Mouse (Mus musculus): Measurements from ENCODE around the gene Pou5f1. TPM values are rescaled to one million over a fixed set of nuclear protein-coding genes. Genes with fewer than 3 reads are reported as not detected.
"Not testable (repeated sequence)": the region's sequence is repeated elsewhere in the genome, so short reads cannot be mapped to it uniquely, and the experiment has no call there.

Gene Pou5f1
- polyA plus RNA-seq, 1 experiment from 2014 or later: 0.09 TPM

GRCm38 (mm10) chr17:35502226-35502625 is 3.6 kb upstream of the Pou5f1 start:
- Histone ChIP-seq H3K4me1 (peaks cover 7% of the 10 kb centered on the region; the same call in 1 of the 2 replicates), H3K27me3 (ENCODE audit: insufficient read depth, poor library complexity, severe bottlenecking) (peaks cover 46% of the 10 kb centered on the region), H3K9me3 (no peaks in the 10 kb centered on the region), H3K27ac (no peak overlapping the region), H3K36me3 (no peaks in the 10 kb centered on the region), H3K4me3 (no peak overlapping the region)
- WGBS: 5% methylated on average over 6 of the region's 6 CpGs
- DNase-seq (ENCODE audit: low spot score): no peak

- Histone ChIP-seq H3K27ac (no peak overlapping the region), H3K27me3 (ENCODE audit: insufficient read depth, poor library complexity, severe bottlenecking) (peaks cover 52% of the 10 kb centered on the region), H3K9me3 (no peaks in the 10 kb centered on the region), H3K4me3 (no peak overlapping the region), H3K4me1 (peaks cover 7% of the 10 kb centered on the region; the same call in 1 of the 2 replicates), H3K36me3 (no peaks in the 10 kb centered on the region)
- WGBS: 38% methylated on average over 5 of the region's 5 CpGs
- DNase-seq (ENCODE audit: low spot score): no peak
Measured at GRCm38 (mm10) chr17:35502762-35503161, 3.1 kb upstream of the Pou5f1 start.

- Histone ChIP-seq H3K27me3 (ENCODE audit: insufficient read depth, poor library complexity, severe bottlenecking) (peaks cover 60% of the 10 kb centered on the region), H3K36me3 (no peaks in the 10 kb centered on the region), H3K9me3 (no peaks in the 10 kb centered on the region), H3K4me3 (no peak overlapping the region), H3K4me1 (peaks cover 7% of the 10 kb centered on the region; the same call in 1 of the 2 replicates), H3K27ac (no peak overlapping the region)
- no peak for DNase-seq (ENCODE audit: low spot score)
- 21% methylated on average over 5 of the region's 5 CpGs for WGBS
Measured at GRCm38 (mm10) chr17:35503849-35504248, 2.0 kb upstream of the Pou5f1 start.

- Histone ChIP-seq H3K27me3 (ENCODE audit: insufficient read depth, poor library complexity, severe bottlenecking) (peaks cover 70% of the 10 kb centered on the region), H3K27ac (no peak overlapping the region; the same call in 1 of the 2 replicates)
- 14% methylated on average over 8 of the region's 8 CpGs for WGBS
Measured at GRCm38 (mm10) chr17:35504628-35505481, 963 bp upstream of the Pou5f1 start.

GRCm38 (mm10) chr17:35506881-35507280 is 1.1 kb downstream of the Pou5f1 start:
- WGBS: 7% methylated on average over 10 of the region's 10 CpGs
- H3K9me3 ChIP-seq: no peaks in the 10 kb centered on the region
- H3K27me3 ChIP-seq (ENCODE audit: insufficient read depth, poor library complexity, severe bottlenecking): peaks cover 72% of the 10 kb centered on the region
- no peak overlapping the region for H3K27ac ChIP-seq
- no peaks in the 10 kb centered on the region for H3K36me3 ChIP-seq
- H3K4me1 ChIP-seq: peaks cover 10% of the 10 kb centered on the region
- no peak for DNase-seq (ENCODE audit: low spot score)
- no peak overlapping the region for H3K4me3 ChIP-seq

More at GRCm38 (mm10) chr17:35504628-35505481, 963 bp upstream of the Pou5f1 start:
- Histone ChIP-seq H3K36me3 (no peaks in the 10 kb centered on the region), H3K9me3 (no peaks in the 10 kb centered on the region), H3K4me3 (no peak overlapping the region), H3K4me1 (peaks cover 10% of the 10 kb centered on the region)
- no peak for DNase-seq (ENCODE audit: low spot score)

GRCm38 (mm10) chr17:35507556-35508260 is 1.9 kb downstream of the Pou5f1 start:
- WGBS: 14% methylated on average over 13 of the region's 13 CpGs
- peaks cover 10% of the 10 kb centered on the region for H3K4me1 ChIP-seq
- H3K27me3 ChIP-seq (ENCODE audit: insufficient read depth, poor library complexity, severe bottlenecking): peaks cover 66% of the 10 kb centered on the region
- no peak overlapping the region for H3K27ac ChIP-seq
- H3K4me3 ChIP-seq: no peak overlapping the region
- DNase-seq (ENCODE audit: low spot score): no peak
- peaks cover 5% of the 10 kb centered on the region; the same call in 1 of the 2 replicates for H3K36me3 ChIP-seq
- H3K9me3 ChIP-seq: no peaks in the 10 kb centered on the region

- H3K9me3 ChIP-seq; H3K36me3 ChIP-seq; H3K4me3 ChIP-seq; H3K27ac ChIP-seq; DNase-seq (ENCODE audit: low spot score): not testable (repeated sequence)
- H3K4me1 ChIP-seq: peaks cover 10% of the 10 kb centered on the region
- WGBS: 42% methylated on average over 5 of the region's 5 CpGs
- peaks cover 65% of the 10 kb centered on the region for H3K27me3 ChIP-seq (ENCODE audit: insufficient read depth, poor library complexity, severe bottlenecking)
Measured at GRCm38 (mm10) chr17:35508279-35508678, 2.5 kb downstream of the Pou5f1 start.

- peaks cover 14% of the 10 kb centered on the region; the same call in 1 of the 2 replicates for H3K36me3 ChIP-seq
- H3K9me3 ChIP-seq: no peaks in the 10 kb centered on the region
- 22% methylated on average over 8 of the region's 8 CpGs for WGBS
- H3K4me3 ChIP-seq: no peak overlapping the region
- peaks cover 55% of the 10 kb centered on the region for H3K27me3 ChIP-seq (ENCODE audit: insufficient read depth, poor library complexity, severe bottlenecking)
- H3K4me1 ChIP-seq: peaks cover 14% of the 10 kb centered on the region
- DNase-seq (ENCODE audit: low spot score): no peak
- no peak overlapping the region for H3K27ac ChIP-seq
Measured at GRCm38 (mm10) chr17:35509284-35509683, 3.5 kb downstream of the Pou5f1 start.

GRCm38 (mm10) chr17:35512916-35513626 is 7.3 kb downstream of the Pou5f1 start:
- H3K27me3 ChIP-seq (ENCODE audit: insufficient read depth, poor library complexity, severe bottlenecking): peaks cover 18% of the 10 kb centered on the region
- peaks cover 18% of the 10 kb centered on the region; the same call in 1 of the 2 replicates for H3K36me3 ChIP-seq
- peaks cover 33% of the 10 kb centered on the region for H3K4me1 ChIP-seq
- 91% methylated on average over 7 of the region's 7 CpGs for WGBS
- no peaks in the 10 kb centered on the region for H3K9me3 ChIP-seq
- DNase-seq (ENCODE audit: low spot score): no peak
- H3K27ac ChIP-seq: no peak overlapping the region
- H3K4me3 ChIP-seq: no peak overlapping the region

GRCm38 (mm10) chr17:35513886-35514285 is 8.1 kb downstream of the Pou5f1 start:
- no peak for DNase-seq (ENCODE audit: low spot score)

GRCm38 (mm10) chr17:35514756-35515155 is 8.9 kb downstream of the Pou5f1 start:
- Histone ChIP-seq H3K9me3 (no peaks in the 10 kb centered on the region), H3K36me3 (peaks cover 18% of the 10 kb centered on the region; the same call in 1 of the 2 replicates), H3K27ac (0 out of 2 replicates have a peak overlapping the region, but pooled peaks have one; percentile 10), H3K27me3 (ENCODE audit: insufficient read depth, poor library complexity, severe bottlenecking) (peaks cover 3% of the 10 kb centered on the region; the same call in 1 of the 2 replicates), H3K4me3 (peak overlapping the region; percentile 3; the same call in 1 of the 2 replicates), H3K4me1 (peaks cover 35% of the 10 kb centered on the region)
- WGBS: 59% methylated on average over 6 of the region's 6 CpGs
- no peak for DNase-seq (ENCODE audit: low spot score)

More at GRCm38 (mm10) chr17:35513886-35514285, 8.1 kb downstream of the Pou5f1 start:
- H3K36me3 ChIP-seq: peaks cover 18% of the 10 kb centered on the region; the same call in 1 of the 2 replicates
- no peaks in the 10 kb centered on the region for H3K9me3 ChIP-seq
- H3K27ac ChIP-seq: no peak overlapping the region
- H3K4me1 ChIP-seq: peaks cover 38% of the 10 kb centered on the region
- 18% methylated on average over 2 of the region's 2 CpGs for WGBS
- peaks cover 12% of the 10 kb centered on the region; the same call in 1 of the 2 replicates for H3K27me3 ChIP-seq (ENCODE audit: insufficient read depth, poor library complexity, severe bottlenecking)
- no peak overlapping the region for H3K4me3 ChIP-seq

- Histone ChIP-seq H3K27ac (peak overlapping the region; percentile 81), H3K36me3 (peaks cover 24% of the 10 kb centered on the region), H3K9me3 (no peaks in the 10 kb centered on the region), H3K27me3 (ENCODE audit: insufficient read depth, poor library complexity, severe bottlenecking) (no peaks in the 10 kb centered on the region), H3K4me3 (peak overlapping the region; percentile 73), H3K4me1 (peaks cover 39% of the 10 kb centered on the region)
- WGBS: 6% methylated on average over 25 of the region's 25 CpGs
- no peak for DNase-seq (ENCODE audit: low spot score)
Measured at GRCm38 (mm10) chr17:35515911-35516640, 10.3 kb downstream of the Pou5f1 start.
